Mouse (Mus musculus) left cerebral cortex, postnatal 4 days (tissue): ENCODE results near the gene Plekha5. TPM values are rescaled to one million over a fixed set of nuclear protein-coding genes. Genes with fewer than 3 reads are reported as not detected.

ENCODE experiments used
- DNase-seq: peaks from one replicate; pipeline ENCODE4 v3.0.0-alpha.2; 2022
- intact Hi-C: fragments of 180-260 bp; cut with DNase I; formaldehyde crosslinking; loops from one replicate; pipeline ENCODE4 v1.15.1; 2025
- total RNA-seq, 2 experiments: library from RNA; stranded (reverse); gene quantifications; 2 replicates each; pipeline ENCODE4 v1.2.3; 2021

The Plekha5 gene
- 10 to 100 TPM; 82.0 to 94.6 TPM for total RNA-seq

DNA sequence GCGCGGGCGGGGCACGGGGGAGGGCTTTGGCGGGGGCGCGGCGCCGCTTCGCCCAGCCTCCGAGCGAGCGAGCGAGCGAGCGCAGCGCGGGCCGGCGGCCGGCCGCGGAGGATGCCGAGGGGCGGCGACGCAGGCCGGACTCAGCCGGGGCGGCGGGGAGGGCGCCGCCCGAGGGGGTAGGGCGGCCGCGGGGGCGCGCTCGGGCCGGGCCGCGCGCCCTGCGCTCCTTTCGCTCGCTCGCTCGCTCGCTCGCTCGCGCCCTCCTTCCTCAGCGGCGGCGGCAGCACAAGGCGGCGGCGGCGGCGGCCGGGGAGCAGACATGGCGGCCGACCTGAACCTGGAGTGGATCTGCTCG lies at the start of gene Plekha5:
Plekha5 (plus strand) TSS at position 209 of the 355 bp plus-strand sequence.
- DNase-seq: peak; percentile 75
- intact Hi-C loops: loop anchor here (5.0 to 10.0 kb wide), 2 partner anchors 129 to 642 kb away; no protein-coding TSS in a partner anchor

DNA sequence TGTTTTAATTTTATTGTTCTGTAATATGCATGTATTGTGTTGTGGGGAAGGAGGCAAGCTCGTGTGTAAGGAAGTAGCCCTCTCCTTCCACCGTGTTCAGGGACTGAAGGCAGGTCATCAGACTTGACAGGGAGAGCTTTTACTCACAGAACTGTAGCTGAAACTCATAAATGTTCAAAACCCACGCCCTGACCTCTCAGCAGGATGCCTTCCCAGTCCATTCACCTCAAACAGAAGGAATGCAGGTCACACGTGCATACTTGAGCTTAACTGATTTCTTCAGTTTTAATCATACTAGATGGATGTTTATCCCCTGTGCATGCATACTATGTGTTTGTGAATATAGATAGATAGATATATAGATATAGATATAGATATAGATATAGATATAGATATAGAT lies 48.2 kb upstream of the Plekha5 start:
- DNase-seq: no peak
- intact Hi-C loops: no loop called here

DNA sequence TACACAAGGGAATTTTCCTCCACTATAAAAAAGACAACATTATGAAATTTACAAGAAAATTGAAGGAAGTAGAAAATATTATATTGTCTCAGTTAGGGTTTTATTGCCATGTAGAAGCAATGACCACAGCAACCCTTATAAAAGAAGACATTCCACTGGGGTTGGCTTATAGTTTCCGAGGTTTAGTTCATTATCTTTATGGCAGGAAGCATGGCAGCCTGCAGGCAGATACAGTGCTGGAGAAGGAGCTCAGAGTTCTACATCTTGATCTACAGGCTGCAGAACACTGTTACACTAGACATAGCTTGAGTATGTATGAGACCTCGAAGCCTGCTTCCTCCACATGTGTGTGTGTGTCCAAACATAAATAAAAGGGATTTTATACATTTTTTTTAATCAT lies 43.3 kb upstream of the Plekha5 start:
- intact Hi-C loops: no loop called here
- no peak for DNase-seq

DNA sequence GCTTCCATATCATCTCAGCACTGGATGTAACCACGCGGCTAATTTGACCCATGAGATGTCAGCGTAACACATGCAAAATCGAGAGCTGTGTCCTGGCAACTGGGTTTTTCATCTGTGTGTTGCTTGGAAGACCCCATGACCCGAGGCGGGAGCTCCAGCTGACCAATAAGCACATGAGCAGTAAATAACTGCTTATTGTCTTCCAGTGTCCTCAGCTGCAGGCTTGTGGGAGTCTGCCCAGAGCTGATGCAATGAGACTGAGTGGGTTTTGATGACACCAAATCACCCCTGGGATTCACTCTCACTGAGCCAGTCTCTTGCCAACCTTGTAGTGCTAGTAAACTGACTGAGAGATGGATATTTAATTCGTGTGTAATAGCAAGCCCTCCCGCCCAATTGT lies 42.7 kb upstream of the Plekha5 start:
- intact Hi-C loops: no loop called here
- DNase-seq: no peak

DNA sequence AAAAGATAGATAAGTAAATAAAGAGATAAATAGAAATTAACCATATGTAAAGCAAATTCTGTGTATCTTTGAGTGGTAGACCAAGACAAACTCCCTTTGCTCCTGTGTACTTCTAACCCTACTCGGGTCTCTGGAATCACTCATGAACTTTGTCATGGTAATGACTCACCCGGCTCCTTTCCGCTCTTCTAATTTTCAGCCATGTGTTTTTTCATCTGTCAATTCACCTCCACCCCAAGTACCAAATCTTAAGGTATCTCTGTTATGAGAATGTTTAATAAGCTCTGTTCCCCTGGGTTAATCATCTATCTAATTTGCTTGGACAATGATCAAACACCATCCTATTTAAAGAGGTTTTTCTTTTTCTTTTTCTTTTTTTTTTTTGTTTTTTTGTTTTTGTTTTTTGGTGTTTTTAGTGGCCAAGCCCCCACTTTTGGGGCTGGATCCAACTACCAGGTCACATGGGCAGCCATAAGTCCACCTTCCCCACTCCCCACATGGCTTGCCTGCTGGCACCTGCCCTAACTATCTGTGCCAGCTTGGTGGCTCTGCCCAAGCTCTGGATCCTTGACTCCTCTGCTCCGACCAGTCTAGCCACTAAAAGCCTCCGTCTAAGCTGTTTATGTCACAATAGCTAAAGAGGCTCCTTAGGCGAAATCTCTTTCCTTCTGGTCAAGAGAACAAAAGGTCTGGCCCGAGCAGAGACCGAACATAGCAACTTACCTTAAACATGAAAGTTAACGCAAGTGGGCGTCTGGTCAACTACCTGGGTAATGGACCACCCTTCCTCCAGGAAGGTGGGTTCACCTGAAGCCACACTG lies 40.1 kb upstream of the Plekha5 start:
- DNase-seq: no peak

DNA sequence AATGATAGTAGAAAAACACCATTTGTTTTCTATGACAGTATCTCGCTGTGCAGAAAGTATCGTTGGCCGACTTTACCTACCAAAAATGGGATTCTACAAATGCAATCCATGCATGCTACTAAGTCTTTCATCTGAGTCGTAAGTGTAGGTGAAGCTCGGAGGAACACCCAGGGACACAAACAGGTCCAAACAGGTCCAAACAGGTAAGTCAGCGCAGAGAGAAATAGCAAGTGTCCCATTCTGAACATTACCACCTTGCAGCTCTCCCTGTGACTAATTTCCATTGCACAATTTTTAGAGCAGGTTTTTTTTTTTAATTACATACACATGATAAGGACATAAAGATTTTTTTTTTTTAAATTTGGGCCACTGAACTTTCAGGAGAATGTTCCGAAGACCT lies 27.2 kb upstream of the Plekha5 start:
- DNase-seq: no peak
- intact Hi-C loops: no loop called here

More for the DNA sequence above, 40.1 kb upstream of the Plekha5 start:
- intact Hi-C loops: no loop called here

DNA sequence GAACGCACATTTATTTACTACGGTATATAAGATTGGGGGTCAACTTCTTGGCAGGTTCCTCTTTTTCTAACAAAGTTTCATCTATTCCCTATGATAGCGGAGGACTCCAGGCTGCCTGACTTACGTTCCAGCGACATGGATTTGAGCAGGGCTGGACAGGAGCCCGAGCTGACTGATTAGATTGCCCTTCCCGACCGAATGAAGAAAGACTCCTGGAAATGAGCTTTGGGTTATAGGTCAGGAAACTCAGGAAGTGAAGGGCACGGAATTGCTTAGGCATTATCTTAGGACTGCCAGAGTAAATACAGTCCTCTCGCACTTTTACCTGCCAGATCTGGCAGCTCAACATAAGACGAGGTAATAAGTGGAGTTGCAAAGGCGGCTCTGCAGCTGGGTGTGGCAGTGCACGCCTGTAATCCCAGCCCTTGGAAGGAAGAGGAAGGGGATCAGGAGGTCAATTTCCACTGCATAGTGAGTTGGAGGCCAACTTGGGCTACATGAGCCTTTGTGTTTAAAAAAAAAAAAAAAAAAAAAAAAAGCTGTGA lies 21.0 kb upstream of the Plekha5 start:
- DNase-seq: no peak
- intact Hi-C loops: no loop called here

DNA sequence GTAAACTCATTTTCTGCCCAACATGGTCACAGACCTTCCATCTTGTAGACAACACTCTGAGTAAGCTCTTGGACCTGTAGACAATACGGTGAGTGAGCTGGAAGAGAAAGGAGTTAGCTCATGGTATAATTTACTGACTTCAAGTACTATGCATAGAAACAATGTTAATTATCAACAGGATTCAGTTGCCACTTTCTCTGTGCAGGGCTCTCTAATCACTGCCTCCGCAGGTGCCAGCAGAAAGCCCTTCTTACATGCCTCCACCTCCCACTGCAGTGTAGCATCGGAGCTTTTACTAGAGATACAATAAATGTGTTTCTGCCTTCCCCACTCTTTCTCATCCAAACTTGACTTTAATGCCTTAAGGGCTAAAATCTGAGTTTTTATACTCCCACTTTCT lies 11.9 kb upstream of the Plekha5 start:
- no peak for DNase-seq
- intact Hi-C loops: no loop called here

DNA sequence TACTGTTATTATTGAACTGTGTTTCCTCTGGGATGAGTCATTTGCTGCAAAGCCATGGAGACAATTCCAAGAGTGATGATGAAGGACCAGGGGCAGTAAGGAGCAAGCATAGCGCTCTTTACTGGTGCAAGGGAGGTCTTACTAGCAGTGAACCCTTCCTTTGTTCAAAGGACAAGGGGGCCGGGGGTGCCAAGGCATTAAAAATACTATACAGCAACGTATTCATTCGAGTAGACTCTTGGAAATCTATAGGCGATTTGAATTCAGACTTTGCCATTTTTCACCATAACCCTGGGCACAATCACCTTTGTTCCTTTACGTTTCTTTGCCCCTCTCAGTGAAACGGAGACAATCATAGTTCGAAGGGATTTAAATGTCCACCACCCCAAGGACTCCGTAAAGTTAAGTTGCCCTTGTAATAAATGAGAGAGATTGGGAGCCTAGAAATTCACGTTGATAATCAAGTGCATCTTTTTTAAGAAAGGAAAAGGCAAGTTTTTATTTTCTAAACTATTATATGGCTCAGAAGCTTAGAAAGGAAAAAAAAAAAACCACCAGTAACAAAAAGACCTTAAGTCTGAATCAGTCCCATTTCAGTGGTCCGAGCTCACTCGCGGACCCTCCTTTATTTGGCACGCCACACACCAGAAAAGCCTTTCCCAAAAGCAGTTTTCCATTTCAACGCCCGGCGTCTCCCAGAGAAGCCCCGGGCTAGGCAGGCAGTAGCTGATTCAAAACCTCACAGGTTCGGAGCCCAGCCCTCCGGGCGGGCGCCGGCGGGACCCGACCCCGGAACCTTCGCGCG lies 611 bp upstream of the Plekha5 start:
- intact Hi-C loops: loop anchor here (5.0 to 10.0 kb wide), 2 partner anchors 128 to 641 kb away; no protein-coding TSS in a partner anchor
- DNase-seq: no peak

DNA sequence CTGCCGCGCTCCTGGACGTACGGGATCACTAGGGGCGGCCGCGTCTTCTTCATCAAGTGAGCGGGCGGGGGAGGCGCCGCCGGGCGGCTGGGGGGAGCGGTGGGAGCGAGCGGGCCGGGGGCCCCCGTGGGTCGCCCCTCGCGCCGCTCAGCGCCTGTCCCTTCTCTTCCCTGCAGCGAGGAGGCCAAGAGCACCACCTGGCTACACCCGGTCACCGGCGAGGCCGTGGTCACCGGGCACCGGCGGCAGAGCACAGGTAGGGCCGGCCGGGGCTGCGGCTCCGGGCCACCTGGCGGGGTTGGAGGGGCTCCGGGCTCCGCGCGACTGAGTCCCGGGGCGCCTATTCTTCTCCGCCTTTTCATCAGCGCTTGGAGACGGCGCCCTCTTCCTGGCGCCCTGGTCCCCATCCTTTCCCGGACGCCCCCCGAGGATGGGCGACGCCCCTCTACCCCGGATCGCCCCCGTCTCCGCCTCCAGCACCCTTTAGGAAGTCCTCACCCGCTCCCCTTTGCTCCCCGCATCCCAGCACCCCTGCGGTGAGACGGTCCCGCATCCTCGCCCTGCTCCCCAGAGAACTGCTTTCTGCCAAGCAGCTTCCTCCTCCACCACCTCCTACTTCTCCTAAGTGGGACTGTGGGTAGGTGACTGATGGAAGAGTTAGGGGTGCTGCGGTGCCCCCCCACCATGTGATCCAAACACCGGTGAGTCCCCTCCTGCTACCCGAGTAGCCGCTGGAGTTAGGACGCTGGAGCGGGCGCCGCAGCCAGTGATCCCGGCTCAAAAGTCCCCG lies 542 bp downstream of the Plekha5 start:
- intact Hi-C loops: loop anchor here (5.0 to 10.0 kb wide), 2 partner anchors 130 to 642 kb away; no protein-coding TSS in a partner anchor
- DNase-seq: peak; percentile 53

DNA sequence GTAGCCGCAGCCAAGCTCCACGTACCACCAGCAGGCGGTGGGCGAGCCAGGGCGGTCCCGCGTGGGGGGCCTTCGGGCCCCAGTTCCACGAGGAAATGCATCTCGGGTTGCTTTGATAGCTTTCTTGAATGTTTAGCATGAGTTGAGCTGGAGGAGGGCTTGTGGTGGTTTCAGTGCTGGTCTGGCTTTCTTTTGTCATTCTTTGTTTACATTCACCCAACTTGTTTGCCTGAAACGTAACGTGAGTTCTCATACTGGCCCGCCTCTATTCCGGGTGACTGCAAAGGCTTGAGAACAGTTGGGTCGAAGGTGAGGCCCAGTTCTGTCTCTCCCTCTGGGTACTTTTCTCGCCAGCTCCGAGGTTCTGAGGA lies 1.1 kb downstream of the Plekha5 start:
- intact Hi-C loops: loop anchor here (5.0 to 10.0 kb wide), 3 partner anchors 130 to 643 kb away; no protein-coding TSS in a partner anchor
- DNase-seq: peak; percentile 35

DNA sequence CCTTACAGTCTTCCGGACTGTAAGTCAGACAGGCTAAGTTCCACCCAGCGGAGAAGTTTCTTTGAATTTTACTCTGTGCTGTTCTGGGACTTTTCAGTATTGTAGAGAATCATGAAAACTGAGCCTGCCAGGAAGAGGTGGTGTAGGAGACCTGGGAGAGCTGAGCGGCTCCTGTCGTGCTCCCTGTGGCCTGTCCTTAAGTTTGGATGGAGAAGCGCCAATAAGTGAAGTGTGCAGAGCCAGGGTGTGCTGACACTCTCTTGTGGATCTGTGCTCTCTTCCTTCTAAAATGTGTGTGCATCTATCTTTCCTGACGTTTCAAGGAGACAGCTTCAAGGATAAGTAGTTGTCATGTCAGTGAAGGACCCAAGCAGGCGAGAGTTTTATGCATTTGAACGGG lies 5.4 kb downstream of the Plekha5 start:
- intact Hi-C loops: loop anchor here (5.0 to 10.0 kb wide), 2 partner anchors 134 to 237 kb away; no protein-coding TSS in a partner anchor
- no peak for DNase-seq

DNA sequence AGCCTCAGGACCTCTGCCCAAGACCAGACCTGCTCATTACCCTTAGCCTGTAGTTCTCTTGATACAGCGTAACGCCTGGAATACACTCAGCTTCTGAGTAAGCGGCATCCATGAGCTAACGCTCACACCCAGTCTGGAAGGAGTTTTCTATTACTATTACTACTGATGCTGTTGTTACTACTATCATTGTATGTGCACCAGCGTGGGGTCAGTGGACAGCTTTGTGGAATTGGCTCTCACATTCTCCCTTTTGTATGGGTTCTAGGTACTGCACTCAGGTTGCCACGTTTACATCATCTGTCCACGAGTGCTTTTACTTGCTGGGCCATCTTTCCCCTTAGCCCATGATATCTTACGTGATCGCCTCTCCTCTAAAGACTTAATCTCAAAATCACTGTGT lies 8.5 kb downstream of the Plekha5 start:
- intact Hi-C loops: loop anchor here (10.0 kb wide), 1 partner anchor 548 kb away; no protein-coding TSS in a partner anchor
- no peak for DNase-seq

DNA sequence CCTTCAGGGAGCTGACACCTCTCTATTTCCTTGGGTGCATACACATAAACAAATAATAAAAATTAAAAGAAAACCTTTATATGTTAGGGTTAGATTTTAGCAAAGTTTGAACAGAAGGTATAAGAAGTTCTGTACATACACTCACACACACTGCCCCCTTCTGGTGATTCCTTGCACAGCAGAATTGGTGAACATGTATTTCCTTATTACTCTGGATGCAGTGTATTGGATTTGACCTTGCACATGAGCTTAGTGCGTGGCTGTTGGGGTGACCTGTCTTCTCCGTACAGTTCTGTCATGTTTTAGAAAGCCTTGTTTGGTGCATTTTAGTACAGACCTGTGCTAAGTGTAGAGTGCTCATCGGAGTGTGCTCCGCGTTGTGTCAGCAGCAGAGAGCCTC lies 19.5 kb downstream of the Plekha5 start:
- DNase-seq: peak; percentile 53
- intact Hi-C loops: no loop called here

DNA sequence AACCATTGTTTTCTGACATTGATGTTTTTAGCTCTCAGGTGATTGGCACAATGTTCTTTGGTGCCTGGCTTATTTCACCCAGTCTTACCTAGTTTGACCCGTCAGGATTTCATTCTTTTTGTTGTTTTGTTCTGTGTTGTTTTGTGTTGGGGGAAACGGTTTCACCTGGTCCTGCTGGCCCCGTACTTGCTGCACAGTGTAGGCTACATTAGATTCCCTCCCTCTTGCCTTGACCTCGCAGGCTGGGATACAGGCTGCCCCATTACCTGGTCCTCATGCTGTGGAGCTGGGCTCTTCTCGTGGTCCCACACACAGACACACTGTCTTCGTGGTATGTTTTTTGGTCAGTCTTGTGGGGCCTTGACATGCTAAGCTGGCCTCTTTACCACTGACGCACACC lies 20.3 kb downstream of the Plekha5 start:
- intact Hi-C loops: no loop called here
- DNase-seq: no peak

DNA sequence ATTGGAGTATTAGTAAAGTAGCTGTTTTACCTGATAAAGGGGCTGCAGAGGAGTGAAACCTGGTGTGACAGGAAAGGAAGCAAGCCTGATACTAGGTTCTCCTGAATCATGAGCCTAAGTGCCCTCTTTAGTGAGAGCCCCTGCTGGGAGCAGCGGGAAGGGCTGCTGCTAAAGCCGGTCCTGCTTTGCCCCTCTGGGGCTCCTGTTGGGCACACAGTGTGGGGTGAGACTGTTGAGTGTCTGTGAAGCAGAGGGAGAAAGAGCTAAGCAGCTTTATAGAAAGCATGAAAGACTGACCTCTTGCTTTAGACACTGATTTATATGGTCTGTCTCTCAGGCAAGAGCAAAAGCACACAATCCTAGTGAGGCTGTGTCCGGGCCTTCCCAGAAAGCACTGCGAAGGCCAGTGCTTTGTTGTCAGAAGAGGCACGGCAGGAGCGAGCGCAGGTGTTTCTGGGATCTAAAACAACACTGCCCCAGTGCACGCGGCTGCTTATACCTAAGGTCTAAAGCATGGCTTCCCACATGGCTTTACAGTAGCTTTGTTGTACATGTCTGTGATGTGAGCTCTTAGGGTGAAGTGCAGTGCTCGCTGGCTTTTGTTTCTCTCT lies 21.1 kb downstream of the Plekha5 start:
- intact Hi-C loops: no loop called here
- no peak for DNase-seq

DNA sequence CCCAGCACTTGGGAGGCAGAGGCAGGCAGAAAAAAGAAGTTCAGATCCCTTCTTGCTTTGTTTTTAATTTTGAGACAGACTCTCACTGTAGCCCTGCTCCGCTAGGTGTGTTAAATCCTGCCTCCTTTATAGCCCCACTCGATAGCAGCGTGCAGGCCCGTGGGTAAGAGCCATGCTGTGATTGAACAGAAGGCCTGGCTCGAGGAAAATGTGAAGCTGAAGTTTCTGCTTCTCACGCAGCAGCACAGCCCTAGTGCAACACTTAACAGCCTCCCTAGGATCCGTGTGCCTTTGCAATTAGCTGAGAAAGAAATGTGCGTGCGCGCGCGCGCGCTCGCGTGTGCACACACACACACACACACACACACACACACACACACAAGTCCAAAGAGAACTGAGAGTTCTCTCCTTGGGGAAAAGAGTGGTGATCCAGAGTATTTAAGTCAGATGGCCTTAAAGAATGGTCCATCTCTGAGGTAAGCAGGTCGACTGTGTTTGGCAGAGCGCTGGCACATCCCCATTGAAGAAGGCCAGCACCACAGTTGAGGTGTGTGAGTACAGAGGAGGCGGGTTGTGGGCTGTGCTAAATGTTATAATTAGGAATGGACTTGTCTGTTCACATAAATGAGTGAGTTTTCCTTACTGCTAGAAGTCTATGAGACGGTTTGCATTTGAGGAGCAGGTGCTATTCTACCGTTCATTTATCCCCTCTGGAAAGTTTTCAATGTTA lies 24.3 kb downstream of the Plekha5 start:
- no peak for DNase-seq
- intact Hi-C loops: no loop called here

DNA sequence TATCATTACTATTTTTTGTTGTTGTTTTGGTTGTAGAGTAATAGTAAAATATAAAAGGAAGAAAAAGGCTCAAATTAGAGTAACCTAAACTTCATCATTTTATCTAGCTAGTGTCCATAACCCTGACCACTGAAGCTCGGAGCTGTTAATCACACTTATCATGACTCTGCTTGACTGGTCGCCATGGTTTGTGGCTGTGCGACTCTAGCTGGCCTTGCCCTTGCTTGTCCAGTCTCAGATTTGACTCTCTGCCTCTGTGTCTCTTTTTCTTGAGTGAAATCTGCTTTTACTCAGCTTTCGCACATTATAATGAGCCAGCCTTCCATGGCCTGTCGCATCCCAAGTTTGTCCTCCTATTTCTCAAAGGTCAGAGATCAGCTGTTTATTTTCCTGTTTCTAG lies 26.8 kb downstream of the Plekha5 start:
- no peak for DNase-seq
- intact Hi-C loops: no loop called here

DNA sequence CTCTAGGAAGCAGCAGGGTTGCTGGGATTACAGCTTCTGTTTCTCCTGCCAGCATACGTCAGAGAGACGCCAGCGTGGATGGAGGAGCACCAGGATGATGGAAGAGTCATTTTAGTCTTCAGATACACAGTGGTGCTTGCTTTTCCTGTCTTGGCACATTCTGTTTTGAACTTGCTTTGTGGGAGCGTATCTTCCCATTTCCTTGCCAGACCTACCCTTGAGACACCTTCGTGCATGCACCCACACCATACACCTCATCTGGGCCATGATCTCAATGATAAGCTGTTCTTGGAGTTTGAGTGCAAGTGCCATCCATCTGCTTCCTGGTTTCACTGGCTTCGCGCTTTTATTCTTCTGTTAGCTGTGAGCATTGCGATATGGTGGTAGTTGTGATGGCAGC lies 28.9 kb downstream of the Plekha5 start:
- intact Hi-C loops: no loop called here
- no peak for DNase-seq

DNA sequence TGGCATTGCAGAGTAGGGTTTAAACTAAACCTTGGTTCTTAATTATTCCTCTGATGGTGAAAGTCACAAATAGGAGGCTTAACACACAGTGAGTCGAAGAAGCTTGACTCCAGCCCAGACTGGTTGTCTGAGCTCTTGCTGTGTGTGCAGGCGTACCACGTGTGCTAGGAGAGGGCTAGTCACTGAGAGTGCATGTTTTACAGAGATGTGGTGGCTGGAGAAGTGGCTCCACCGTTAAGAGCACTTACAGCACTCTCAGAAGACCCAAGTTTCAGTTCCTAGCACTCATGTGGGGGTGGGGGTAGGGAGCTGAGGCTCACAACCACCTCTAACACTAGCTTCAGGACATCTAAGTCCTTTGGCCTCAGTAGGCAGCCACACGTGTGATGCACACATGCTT lies 29.6 kb downstream of the Plekha5 start:
- no peak for DNase-seq
- intact Hi-C loops: no loop called here
